Mouse (Mus musculus) layer of hippocampus, adult 9-10 months (tissue): Measurements from ENCODE around the gene Gm13769.
"Not testable (repeated sequence)": the region's sequence is repeated elsewhere in the genome, so short reads cannot be mapped to it uniquely, and the experiment has no call there.

Experiments used
- DNase-seq: peaks from one replicate; pipeline ENCODE4 v3.0.0; 2022; ENCODE audit warnings: low spot score

Gene Gm13769

DNA sequence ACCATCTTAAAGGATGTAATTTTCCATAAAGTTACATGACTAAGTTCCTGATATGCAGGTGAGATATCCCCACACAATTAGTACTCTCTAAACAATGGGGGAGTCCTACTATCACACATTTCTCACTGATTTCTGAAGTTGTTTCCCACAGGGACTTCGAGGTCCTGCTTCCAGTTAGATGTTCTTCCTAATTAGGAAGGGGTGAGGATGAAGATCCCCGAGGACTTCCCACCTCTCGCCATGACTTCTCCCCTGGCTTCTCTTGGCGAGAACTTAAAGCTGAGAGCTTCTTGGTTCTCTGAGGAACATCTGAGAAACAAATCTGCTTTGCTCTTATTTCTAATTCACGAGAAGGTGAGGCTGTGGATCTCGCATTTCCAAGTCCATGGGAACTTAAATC lies at the start of gene Gm13769:
Gene Gm13769, plus strand, starts transcription at position 301 of the 400 bp plus-strand sequence.
- not testable (repeated sequence) for DNase-seq

DNA sequence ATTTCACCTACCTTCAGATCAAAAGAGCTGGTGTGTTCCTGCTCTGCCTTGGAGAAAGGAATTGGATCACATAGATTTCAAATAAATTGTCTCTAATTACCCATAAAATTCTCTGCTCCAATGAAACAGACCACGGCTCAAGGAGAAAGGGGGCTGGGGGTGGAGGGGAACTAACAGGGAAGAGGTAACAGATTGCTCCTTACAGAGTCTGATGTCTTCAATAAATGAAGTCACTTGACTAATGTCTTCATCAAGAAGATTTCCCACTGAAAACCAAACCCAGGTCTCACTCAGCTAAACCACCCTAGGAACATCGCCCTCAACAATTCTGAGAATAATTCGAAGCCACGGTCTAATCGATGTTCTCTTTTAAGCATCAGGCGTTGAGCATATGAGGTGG lies 29.3 kb upstream of the Gm13769 start, which contains the start of gene Olfr1272:
Gene Olfr1272, minus strand, starts transcription at position 101 of the 400 bp plus-strand sequence.
- no peak for DNase-seq

DNA sequence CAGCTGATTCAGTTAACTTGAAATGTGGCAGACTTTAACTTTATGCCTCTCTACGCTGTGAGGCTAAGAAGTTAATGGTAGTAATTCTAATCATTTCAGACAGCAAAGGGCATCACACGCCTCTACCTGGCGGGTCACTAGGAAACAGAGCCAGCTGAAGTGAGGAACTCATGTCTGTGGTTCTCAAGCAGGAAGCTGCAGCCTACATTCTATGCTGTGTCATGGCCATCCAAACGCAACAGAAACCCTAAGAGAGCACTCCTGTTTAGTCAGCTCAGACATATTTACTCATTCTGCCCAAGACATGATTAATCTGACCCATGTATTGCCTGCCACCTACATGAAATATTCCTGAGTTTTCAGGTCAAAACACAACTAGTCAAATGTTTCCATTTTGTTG lies 24.7 kb downstream of the Gm13769 start:
- not testable (repeated sequence) for DNase-seq

DNA sequence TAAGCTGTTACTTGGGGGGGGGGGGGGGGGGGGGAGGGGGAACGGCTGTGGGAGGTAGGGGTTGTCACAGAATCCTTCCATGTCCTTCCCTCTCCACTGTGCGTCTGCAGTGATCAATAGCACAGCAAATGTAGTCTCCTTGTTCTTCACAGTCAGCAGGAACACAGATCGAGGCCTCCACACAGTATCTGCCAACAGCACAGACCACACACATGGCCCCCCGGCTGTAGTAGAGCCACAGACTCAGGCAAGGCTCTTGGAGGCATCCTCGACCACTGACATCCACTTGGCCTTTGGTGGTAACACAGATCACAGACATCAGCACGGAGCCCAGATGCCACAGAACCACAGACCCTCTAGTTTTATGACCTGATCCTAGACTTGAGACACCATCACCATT lies 29.0 kb downstream of the Gm13769 start:
- not testable (repeated sequence) for DNase-seq

DNA sequence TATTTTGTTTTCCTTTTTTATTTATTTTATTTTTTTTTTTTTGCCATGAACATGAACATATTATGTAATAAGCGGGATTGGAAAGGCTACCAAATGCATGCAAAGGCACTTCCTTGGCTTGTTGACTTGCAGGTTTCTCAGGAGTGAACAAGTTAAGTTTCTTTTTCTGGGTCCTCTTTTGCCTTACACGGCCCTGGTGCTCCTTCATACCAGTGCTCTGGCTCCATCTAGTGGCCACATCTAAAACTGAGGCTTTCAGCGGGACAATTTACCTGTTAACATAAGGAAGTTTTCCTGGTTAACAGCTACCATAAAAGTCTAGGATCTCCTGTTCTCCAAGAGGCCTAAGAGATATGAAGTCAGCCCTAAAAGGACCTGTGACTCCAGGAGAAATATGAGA lies 29.5 kb downstream of the Gm13769 start:
- DNase-seq = not testable (repeated sequence)

DNA sequence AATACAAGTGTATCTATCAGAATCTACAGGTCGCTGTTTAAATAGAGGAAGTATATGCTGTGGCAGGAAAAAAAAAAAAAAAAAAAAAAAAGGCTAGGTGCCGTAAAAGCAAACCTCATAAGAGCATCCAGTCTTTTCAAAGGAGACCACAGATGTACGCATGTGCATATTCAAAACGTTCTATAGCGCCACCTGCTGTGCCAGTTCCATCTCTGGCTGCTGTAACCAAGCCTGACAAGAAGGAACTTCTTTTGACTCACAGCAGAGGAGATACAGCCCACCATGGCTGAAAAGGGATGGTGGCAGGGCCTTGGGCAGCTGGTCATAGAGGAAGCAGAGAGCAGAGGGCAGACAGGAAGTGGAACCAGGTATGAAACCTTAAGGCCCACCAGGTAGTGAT lies 37.2 kb downstream of the Gm13769 start:
- not testable (repeated sequence) for DNase-seq

DNA sequence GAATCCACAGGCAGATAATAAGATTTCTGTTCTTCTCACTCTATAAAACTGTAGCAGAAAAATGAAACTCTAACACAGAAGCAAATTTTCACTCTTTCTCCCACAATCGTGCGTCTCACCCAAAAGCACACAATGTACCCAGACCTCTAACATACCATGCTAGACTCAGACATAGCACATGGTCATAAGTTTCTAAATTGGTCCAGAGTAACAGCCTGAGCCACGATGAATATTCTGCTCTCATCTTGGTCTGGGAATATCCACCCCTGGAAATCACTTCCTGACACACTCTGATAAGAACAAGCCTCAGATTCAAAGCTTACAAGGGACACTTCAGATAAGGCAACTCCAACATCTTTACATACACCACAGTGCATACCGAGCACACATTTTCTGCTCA lies 38.2 kb downstream of the Gm13769 start:
- not testable (repeated sequence) for DNase-seq
